Mouse (Mus musculus) cerebellum, adult 2 months (tissue): ENCODE measurements around the gene Rnf157. TPM values are rescaled to one million over a fixed set of nuclear protein-coding genes. Genes with fewer than 3 reads are reported as not detected.

Experiments
- DNase-seq, 2 experiments: peaks; one replicate each; pipeline ENCODE4 v3.0.0; 2021
- H3K27ac ChIP-seq: fragments of 200-500 bp; 2 replicates; pipeline ENCODE4 v1.5.1; 2012; ENCODE audit warnings: low read length, control low read depth, inconsistent platforms; ENCODE audit not compliant: insufficient read depth
- H3K27me3 ChIP-seq: fragments of 200-500 bp; 2 replicates; pipeline ENCODE4 v1.6.1; 2012; ENCODE audit warnings: inconsistent platforms, mild to moderate bottlenecking, low read length, moderate library complexity; ENCODE audit not compliant: control insufficient read depth, insufficient read depth
- H3K4me1 ChIP-seq: fragments of 200-500 bp; 2 replicates; pipeline ENCODE4 v1.6.1; 2011; ENCODE audit warnings: low read length; ENCODE audit not compliant: control insufficient read depth, insufficient read depth
- H3K4me3 ChIP-seq: fragments of 200-500 bp; replicated peaks from 2 replicates; pipeline ENCODE3; 2011; ENCODE audit warnings: mild to moderate bottlenecking, low read depth, low read length, control low read depth; ENCODE audit not compliant: insufficient read depth
- CTCF ChIP-seq: fragments of 200-500 bp; IDR thresholded peaks from 2 replicates; pipeline ENCODE4 v1.5.1; 2011; ENCODE audit warnings: low read depth, mild to moderate bottlenecking, control low read depth, low read length, moderate library complexity, borderline replicate concordance; ENCODE audit not compliant: insufficient read depth
- POLR2A ChIP-seq: fragments of 200-500 bp; IDR thresholded peaks from 2 replicates; pipeline ENCODE4 v1.6.1; 2011; ENCODE audit warnings: low read length, control low read depth, borderline replicate concordance; ENCODE audit not compliant: insufficient read depth
- WGBS: fragments of 180-500 bp; shearing (Covaris S2); methylation state at CpG from one replicate; pipeline ENCODE4 v1.1.7; 2018; 5-methylcytosine and 5-hydroxymethylcytosine counted together
- polyA plus RNA-seq: library from polyadenylated mRNA; depleted of rRNA; stranded (reverse); fragments of >200 nt; gene quantifications from 2 replicates; pipeline ENCODE4 v1.2.3, GENCODE M21; 2012

Rnf157 gene
- polyA plus RNA-seq, 1 experiment = 147 TPM

- Histone ChIP-seq H3K4me3 (no peak overlapping the region), H3K4me1 (peaks cover 7% of the 10 kb centered on the region), H3K27me3 (no peaks in the 10 kb centered on the region), H3K27ac (no peak overlapping the region)
- no peak for DNase-seq
- WGBS = 90% methylated on average over 6 of the region's 6 CpGs
- TF ChIP-seq CTCF = no peak
- TF ChIP-seq POLR2A = no peak
These were observed 31.1 kb upstream of the Rnf157 start for GRCm38 (mm10) chr11:116443935-116444334.

DNA sequence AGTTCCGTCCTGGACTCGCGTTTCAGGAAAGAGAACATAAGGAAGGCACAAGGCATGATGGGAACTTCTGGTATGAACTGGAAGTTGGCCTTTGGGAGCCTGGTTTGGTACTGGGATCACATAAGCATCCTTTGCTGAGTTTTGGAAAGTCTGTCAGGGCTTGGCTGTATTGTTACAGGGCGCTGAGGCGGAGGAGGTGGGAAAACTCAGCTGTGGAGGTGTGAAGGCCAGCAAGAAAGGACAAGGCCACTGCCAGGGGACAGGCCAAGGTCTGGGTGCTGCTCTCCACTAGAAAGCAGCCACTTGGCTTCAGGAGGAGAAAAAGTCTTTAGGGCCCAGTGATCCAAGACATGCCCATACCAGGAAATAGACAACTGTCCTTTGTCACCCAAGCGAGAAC, 30.5 kb upstream of the Rnf157 start:
- no peak for TF ChIP-seq CTCF
- no peak for TF ChIP-seq POLR2A
- peaks cover 6% of the 10 kb centered on the region; the same call in 1 of the 2 replicates for H3K4me1 ChIP-seq
- H3K27ac ChIP-seq = no peak overlapping the region
- DNase-seq = no peak
- no peaks in the 10 kb centered on the region for H3K27me3 ChIP-seq
- H3K4me3 ChIP-seq = no peak overlapping the region
- 93% methylated on average over 6 of the region's 6 CpGs for WGBS

- TF ChIP-seq CTCF (no peak), POLR2A (no peak)
- H3K4me1 ChIP-seq = peaks cover 6% of the 10 kb centered on the region; the same call in 1 of the 2 replicates
- DNase-seq = no peak
- WGBS = 76% methylated on average over 6 of the region's 6 CpGs
- no peak overlapping the region for H3K4me3 ChIP-seq
- no peaks in the 10 kb centered on the region for H3K27me3 ChIP-seq
- H3K27ac ChIP-seq = no peak overlapping the region
These were observed 30.0 kb upstream of the Rnf157 start for GRCm38 (mm10) chr11:116442867-116443177.

- no peak overlapping the region for H3K27ac ChIP-seq
- no peaks in the 10 kb centered on the region for H3K27me3 ChIP-seq
- TF ChIP-seq CTCF (no peak), POLR2A (no peak)
- H3K4me1 ChIP-seq = peaks cover 6% of the 10 kb centered on the region
- 80% methylated on average over 15 of the region's 15 CpGs for WGBS
- no peak overlapping the region for H3K4me3 ChIP-seq
- no peak for DNase-seq
These were observed 29.5 kb upstream of the Rnf157 start for GRCm38 (mm10) chr11:116442129-116442866.

DNA sequence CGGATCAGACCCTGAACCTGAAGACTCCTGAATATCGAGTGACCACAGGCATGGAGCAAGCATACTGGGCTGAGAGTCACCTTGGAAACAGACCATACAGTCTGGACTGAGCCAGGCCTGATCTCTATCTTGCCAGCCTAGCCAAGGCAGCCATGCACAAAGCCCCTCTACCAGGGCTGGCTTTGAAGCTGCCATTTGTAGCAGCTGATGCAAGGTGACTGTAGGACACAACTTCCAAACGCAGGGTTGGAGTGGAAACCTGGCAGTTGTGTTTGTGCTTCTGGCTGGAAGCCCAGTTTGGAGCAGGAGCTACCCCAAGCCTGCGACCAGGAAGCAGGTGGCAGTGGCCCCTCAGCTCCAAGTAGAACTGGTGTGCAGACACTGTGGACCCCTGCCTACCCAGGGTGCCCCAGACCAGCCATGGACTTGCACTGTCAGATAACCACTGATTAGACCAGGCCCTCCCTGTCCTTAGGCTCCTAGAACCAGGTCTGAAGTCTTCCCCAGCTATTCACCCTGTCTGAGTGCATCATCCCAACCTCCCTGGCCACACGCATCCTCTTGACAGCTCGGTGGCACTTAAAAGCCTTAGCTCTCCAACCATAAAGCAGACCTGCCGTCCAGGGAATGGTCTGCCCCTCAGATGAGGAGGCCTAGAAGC, 27.7 kb upstream of the Rnf157 start:
- Histone ChIP-seq H3K27ac (no peak overlapping the region), H3K27me3 (no peaks in the 10 kb centered on the region), H3K4me1 (peaks cover 10% of the 10 kb centered on the region), H3K4me3 (no peak overlapping the region)
- TF ChIP-seq CTCF = no peak
- no peak for TF ChIP-seq POLR2A
- no peak for DNase-seq
- 46% methylated on average over 7 of the region's 7 CpGs for WGBS

DNA sequence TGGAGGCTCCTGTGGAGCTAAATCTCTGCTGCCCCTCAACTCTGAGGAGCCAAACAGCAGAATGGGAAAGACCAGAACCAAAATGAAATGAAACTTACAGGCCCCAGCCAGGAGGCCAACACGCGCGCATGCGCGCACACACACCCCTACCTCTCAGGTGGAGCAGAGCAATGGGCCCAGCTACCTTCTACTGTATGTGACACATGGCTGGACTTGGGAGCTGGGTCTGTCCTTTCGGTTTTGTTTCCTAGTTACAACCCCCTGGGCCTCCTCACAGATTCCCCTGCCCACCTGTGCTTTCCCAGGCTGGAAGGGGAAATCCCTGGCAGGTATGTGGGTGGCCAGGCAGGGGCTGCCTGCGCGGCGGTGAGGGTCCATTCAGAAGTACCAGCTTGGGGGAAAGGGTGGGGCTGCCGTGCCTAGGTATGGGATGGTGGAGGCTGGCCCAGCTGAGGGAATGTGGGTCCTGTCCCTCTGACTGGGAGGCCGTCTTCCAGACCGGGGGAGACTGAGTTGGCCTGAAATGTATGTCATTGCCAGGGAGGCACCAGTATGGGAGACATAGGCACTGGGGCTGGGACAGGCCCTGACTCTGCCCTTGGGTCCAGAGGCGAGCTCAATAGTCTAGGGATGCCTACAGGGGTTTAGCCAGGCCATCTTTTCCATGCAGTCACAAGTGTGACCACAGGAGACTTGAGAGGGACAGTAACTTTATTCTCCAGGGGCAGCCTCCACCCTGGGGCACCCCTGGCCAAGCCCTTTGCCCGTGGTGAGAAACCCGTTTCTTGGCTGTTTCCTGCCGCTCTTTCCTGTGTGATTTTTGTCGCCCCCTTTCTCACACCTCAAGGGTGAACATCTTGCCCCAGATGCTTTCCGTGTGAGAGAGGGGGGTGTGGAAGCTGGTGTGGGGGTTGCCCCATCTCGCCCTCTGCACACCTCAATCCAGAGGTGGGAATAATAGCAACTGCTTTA, 26.7 kb upstream of the Rnf157 start:
- Histone ChIP-seq H3K27ac (no peak overlapping the region), H3K27me3 (no peaks in the 10 kb centered on the region), H3K4me1 (peaks cover 12% of the 10 kb centered on the region), H3K4me3 (no peak overlapping the region)
- 89% methylated on average over 19 of the region's 19 CpGs for WGBS
- DNase-seq = no peak
- TF ChIP-seq POLR2A = no peak
- no peak for TF ChIP-seq CTCF

GRCm38 (mm10) chr11:116437541-116437940, 24.7 kb upstream of the Rnf157 start:
- Histone ChIP-seq H3K27ac (no peak overlapping the region), H3K4me3 (no peak overlapping the region), H3K4me1 (peaks cover 12% of the 10 kb centered on the region), H3K27me3 (no peaks in the 10 kb centered on the region)
- no peak for DNase-seq
- 73% methylated on average over 11 of the region's 11 CpGs for WGBS
- TF ChIP-seq CTCF (no peak), POLR2A (no peak)
